Mouse (Mus musculus) midbrain, embryonic 15.5 days (tissue): ENCODE results near the gene Gldc. TPM values are rescaled to one million over a fixed set of nuclear protein-coding genes. Genes with fewer than 3 reads are reported as not detected.
A peak's percentile ranks its signal among the peaks of the same experiment; 100 is the strongest.
"Not testable (repeated sequence)": the region's sequence is repeated elsewhere in the genome, so short reads cannot be mapped to it uniquely, and the experiment has no call there.

Source experiments
- ATAC-seq: fragments of 200-750 bp; cut with Nextera tagmentation; replicated peaks from 2 replicates; pipeline ENCODE4 v1.8.0; 2017; ENCODE audit warnings: moderate TSS enrichment
- H3K27ac ChIP-seq: fragments of 300-500 bp; sonication (generic); 2 replicates; pipeline ENCODE4 v1.5.1; 2015; ENCODE audit warnings: mild to moderate bottlenecking, inconsistent platforms
- H3K27me3 ChIP-seq: fragments of 300-500 bp; sonication (generic); replicated peaks from 2 replicates; pipeline ENCODE4 v1.6.1; 2015; ENCODE audit warnings: inconsistent platforms
- H3K36me3 ChIP-seq: fragments of 300-500 bp; sonication (generic); replicated peaks from 2 replicates; pipeline ENCODE4 v1.6.1; 2015; ENCODE audit warnings: inconsistent platforms
- H3K4me1 ChIP-seq: fragments of 300-500 bp; sonication (generic); 2 replicates; pipeline ENCODE4 v1.6.1; 2015; ENCODE audit warnings: inconsistent platforms
- H3K4me2 ChIP-seq: fragments of 300-500 bp; sonication (generic); 2 replicates; pipeline ENCODE4 v1.6.1; 2015; ENCODE audit warnings: inconsistent platforms, mild to moderate bottlenecking, moderate library complexity
- H3K4me3 ChIP-seq: fragments of 300-500 bp; sonication (generic); 2 replicates; pipeline ENCODE4 v1.5.1; 2015; ENCODE audit warnings: mild to moderate bottlenecking, inconsistent platforms
- H3K9ac ChIP-seq: fragments of 300-500 bp; sonication (generic); 2 replicates; pipeline ENCODE4 v1.6.1; 2015; ENCODE audit warnings: mild to moderate bottlenecking, inconsistent platforms
- H3K9me3 ChIP-seq: fragments of 300-500 bp; sonication (generic); 2 replicates; pipeline ENCODE4 v1.6.1; 2016; ENCODE audit warnings: inconsistent platforms
- WGBS: fragments of 180-500 bp; shearing (Covaris S2); methylation state at CpG from one replicate; pipeline ENCODE4 v1.1.7; 2015; ENCODE audit warnings: mixed read lengths; 5-methylcytosine and 5-hydroxymethylcytosine counted together
- polyA plus RNA-seq: library from polyadenylated mRNA; unstranded; fragments of >200 nt; fragmentation: Nextera tagmentation; extraction: Ambion mirVana; gene quantifications from 2 replicates; pipeline ENCODE4 v1.2.1, GENCODE M21; 2015

Gene Gldc
- 6.6 and 7.7 TPM in 2 replicates for polyA plus RNA-seq

DNA sequence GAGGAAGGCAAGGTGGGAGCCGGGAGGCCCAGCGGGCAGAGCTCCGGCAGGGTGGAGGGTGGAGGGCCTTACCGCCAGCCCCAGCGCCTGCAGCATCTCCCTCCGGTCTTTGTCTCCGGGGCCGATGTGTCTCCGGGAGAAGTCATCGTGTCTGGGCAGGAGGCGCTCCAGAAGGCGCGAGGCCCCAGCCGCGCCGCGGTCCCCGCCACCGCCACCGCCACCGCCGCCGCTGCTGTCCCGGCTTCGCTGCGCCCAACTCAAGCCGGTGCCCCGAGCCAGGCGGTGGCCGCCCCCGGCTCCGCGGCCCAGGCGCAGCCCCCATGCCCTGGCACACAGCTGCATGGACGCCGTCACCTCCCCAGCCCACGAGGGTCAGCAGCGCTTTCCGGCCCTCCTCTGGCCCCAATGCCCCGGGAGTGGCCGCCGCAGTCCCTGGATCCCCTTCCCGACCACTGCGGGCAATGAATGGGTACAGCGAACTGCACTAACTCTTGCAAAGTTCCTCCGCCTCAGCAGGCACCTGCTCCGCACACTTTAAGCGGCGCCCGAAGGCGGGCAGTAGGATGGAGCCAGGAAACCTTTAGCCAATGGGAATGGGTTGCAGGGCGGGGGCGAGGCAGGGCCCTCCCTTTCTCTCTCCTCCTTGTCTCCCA is at the start of gene Gldc:
Gene Gldc, minus strand, starts transcription at position 511 of the 653 bp plus-strand sequence.
- Histone ChIP-seq H3K36me3 (no peaks in the 10 kb centered on the region), H3K27me3 (peaks cover 7% of the 10 kb centered on the region; the same call in 1 of the 2 replicates), H3K4me3 (peak within 1 kb of the TSS; percentile 56), H3K27ac (peak within 1 kb of the TSS; percentile 55; the same call in 1 of the 2 replicates), H3K4me1 (peaks cover 15% of the 10 kb centered on the region), H3K4me2 (peak within 1 kb of the TSS; percentile 99), H3K9me3 (no peaks in the 10 kb centered on the region), H3K9ac (peak within 1 kb of the TSS; percentile 54)
- WGBS = under 1% methylated on average over 36 of the region's 53 CpGs
- ATAC-seq = peak; percentile 95

- H3K27me3 ChIP-seq, H3K9ac ChIP-seq, H3K4me3 ChIP-seq, H3K36me3 ChIP-seq, ATAC-seq, H3K4me2 ChIP-seq, H3K27ac ChIP-seq, H3K4me1 ChIP-seq, H3K9me3 ChIP-seq: not testable (repeated sequence)
- 89% methylated on average over 8 of the region's 8 CpGs for WGBS
Observed at GRCm38 (mm10) chr19:30222593-30222992, 47.4 kb upstream of the Gldc start.

- H3K4me1 ChIP-seq = no peaks in the 10 kb centered on the region
- H3K4me2 ChIP-seq = no peak overlapping the region
- no peak overlapping the region for H3K9ac ChIP-seq
- H3K27me3 ChIP-seq = no peaks in the 10 kb centered on the region
- H3K9me3 ChIP-seq = no peaks in the 10 kb centered on the region
- peak; percentile 84 for ATAC-seq
- no peak overlapping the region for H3K4me3 ChIP-seq
- no peaks in the 10 kb centered on the region for H3K36me3 ChIP-seq
- no peak overlapping the region for H3K27ac ChIP-seq
- 26% methylated on average over 7 of the region's 7 CpGs for WGBS
Observed at GRCm38 (mm10) chr19:30217335-30217734, 42.1 kb upstream of the Gldc start.

DNA sequence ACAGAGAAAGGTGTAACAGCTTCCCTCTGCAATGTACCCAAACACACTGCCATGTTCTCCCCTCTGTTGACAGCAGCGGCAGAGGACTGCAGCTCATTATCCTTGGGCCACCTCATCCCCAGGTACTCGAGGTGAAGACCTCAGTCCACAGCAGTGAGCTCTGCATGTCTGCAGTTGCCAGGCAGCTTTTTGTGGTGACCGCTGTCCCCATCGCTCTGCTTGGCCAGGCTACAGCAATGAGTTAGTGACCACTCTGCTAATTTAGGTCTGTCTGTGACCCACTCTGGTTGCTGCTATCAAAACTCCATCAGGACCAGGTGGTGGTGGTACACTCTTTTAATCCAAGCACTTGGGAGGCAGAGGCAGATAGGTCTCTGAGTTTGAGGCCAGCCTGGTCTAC is 41.0 kb upstream of the Gldc start:
- no peak for ATAC-seq
- H3K4me1 ChIP-seq = no peaks in the 10 kb centered on the region
- no peak overlapping the region for H3K27ac ChIP-seq
- 81% methylated on average over 4 of the region's 4 CpGs for WGBS
- no peak overlapping the region for H3K4me3 ChIP-seq
- no peak overlapping the region for H3K9ac ChIP-seq
- no peak overlapping the region for H3K4me2 ChIP-seq
- H3K27me3 ChIP-seq = no peaks in the 10 kb centered on the region
- H3K9me3 ChIP-seq = no peaks in the 10 kb centered on the region
- no peaks in the 10 kb centered on the region for H3K36me3 ChIP-seq

GRCm38 (mm10) chr19:30215736-30216135 is 40.5 kb upstream of the Gldc start:
- H3K4me1 ChIP-seq, H3K27me3 ChIP-seq, ATAC-seq, H3K9me3 ChIP-seq, H3K4me2 ChIP-seq, H3K9ac ChIP-seq, H3K36me3 ChIP-seq, H3K27ac ChIP-seq, H3K4me3 ChIP-seq: not testable (repeated sequence)
- WGBS = 77% methylated on average over 2 of the region's 2 CpGs

GRCm38 (mm10) chr19:30214026-30214425 is 38.8 kb upstream of the Gldc start:
- Histone ChIP-seq H3K9ac (no peak overlapping the region), H3K9me3 (no peaks in the 10 kb centered on the region), H3K27ac (no peak overlapping the region), H3K36me3 (no peaks in the 10 kb centered on the region), H3K4me1 (no peaks in the 10 kb centered on the region), H3K27me3 (no peaks in the 10 kb centered on the region), H3K4me2 (no peak overlapping the region), H3K4me3 (no peak overlapping the region)
- ATAC-seq = no peak
- WGBS = 11% methylated on average over 2 of the region's 2 CpGs

DNA sequence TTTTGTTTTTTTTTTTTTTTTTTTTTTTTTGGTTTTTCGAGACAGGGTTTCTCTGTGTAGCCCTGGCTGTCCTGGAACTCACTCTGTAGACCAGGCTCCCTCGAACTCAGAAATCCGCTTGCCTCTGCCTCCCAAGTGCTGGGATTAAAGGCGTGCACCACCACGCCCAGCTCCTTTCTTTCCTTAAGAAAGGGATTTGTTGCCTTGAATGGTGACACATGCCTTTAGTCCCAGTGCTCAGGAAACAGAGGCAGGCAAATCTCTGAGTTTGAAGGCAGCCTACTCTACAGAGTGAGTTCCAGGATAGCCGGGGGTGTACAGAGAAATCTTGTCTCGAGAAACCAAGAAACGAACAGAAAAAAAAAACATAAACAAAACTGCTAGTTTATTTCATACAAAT is 33.8 kb upstream of the Gldc start:
- ATAC-seq, H3K36me3 ChIP-seq, H3K4me1 ChIP-seq, H3K9me3 ChIP-seq, H3K27me3 ChIP-seq, H3K4me3 ChIP-seq, H3K9ac ChIP-seq, H3K27ac ChIP-seq, H3K4me2 ChIP-seq: not testable (repeated sequence)
- WGBS = 90% methylated on average over 8 of the region's 8 CpGs

DNA sequence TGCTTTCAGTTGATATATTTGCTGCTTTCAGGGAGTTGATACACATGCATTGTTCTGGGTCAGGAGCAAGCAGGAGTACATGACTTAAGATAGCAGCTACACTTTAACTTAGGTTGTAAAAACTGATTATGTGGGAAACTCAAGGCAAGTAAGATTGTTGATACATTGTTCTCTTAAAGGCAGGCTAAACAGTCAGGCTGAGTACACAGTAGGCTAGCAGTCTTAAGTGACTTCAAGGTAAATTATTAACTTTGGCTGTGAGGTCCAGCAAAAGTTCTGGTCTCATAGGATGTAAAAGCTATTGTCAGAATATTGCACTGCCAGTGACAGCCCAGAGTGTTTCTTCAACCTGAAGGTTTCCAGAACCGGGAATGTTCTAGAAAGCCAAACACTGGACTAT is 31.8 kb upstream of the Gldc start:
- Histone ChIP-seq H3K9me3 (no peaks in the 10 kb centered on the region), H3K36me3 (no peaks in the 10 kb centered on the region), H3K9ac (no peak overlapping the region), H3K27me3 (no peaks in the 10 kb centered on the region; the same call in 1 of the 2 replicates), H3K4me3 (no peak overlapping the region), H3K4me2 (no peak overlapping the region), H3K27ac (no peak overlapping the region), H3K4me1 (no peaks in the 10 kb centered on the region)
- 96% methylated on average over 1 of the region's 1 CpGs for WGBS
- ATAC-seq = no peak

DNA sequence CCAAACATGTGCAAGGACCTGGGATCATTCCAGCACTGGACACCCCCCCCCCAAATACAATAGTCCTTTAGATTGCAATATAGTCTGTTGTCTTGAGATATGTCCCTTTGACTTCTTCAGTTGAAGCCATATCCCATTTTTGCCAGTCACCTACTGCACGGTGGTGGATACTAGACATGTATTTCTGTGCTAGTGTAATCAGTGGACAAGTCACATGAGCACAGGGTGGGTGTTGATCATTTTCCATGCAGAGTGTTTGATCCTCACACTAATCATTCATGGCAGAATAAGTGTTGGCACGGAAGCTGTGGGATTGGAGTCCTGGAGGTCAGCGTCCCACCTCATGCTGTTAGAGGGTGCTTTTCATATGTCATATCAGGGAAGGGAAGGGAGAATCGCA is 30.6 kb upstream of the Gldc start:
- H3K4me1 ChIP-seq = no peaks in the 10 kb centered on the region
- WGBS = 82% methylated on average over 4 of the region's 4 CpGs
- H3K9me3 ChIP-seq = no peaks in the 10 kb centered on the region
- H3K4me2 ChIP-seq = no peak overlapping the region
- peak; percentile 69 for ATAC-seq
- H3K36me3 ChIP-seq = no peaks in the 10 kb centered on the region
- H3K4me3 ChIP-seq = no peak overlapping the region
- H3K27me3 ChIP-seq = no peaks in the 10 kb centered on the region; the same call in 1 of the 2 replicates
- H3K27ac ChIP-seq = no peak overlapping the region
- H3K9ac ChIP-seq = no peak overlapping the region

GRCm38 (mm10) chr19:30205159-30205816 is 30.1 kb upstream of the Gldc start:
- Histone ChIP-seq H3K36me3 (no peaks in the 10 kb centered on the region), H3K4me3 (no peak overlapping the region), H3K4me1 (no peaks in the 10 kb centered on the region), H3K9me3 (no peaks in the 10 kb centered on the region), H3K4me2 (no peak overlapping the region), H3K27ac (no peak overlapping the region), H3K9ac (no peak overlapping the region), H3K27me3 (no peaks in the 10 kb centered on the region; the same call in 1 of the 2 replicates)
- peak; percentile 75 for ATAC-seq
- 19% methylated on average over 12 of the region's 12 CpGs for WGBS

- no peak for ATAC-seq
- 92% methylated on average over 7 of the region's 7 CpGs for WGBS
- H3K9me3 ChIP-seq = no peaks in the 10 kb centered on the region
- no peaks in the 10 kb centered on the region for H3K4me1 ChIP-seq
- no peak overlapping the region for H3K4me3 ChIP-seq
- H3K36me3 ChIP-seq = no peaks in the 10 kb centered on the region
- H3K9ac ChIP-seq = no peak overlapping the region
- no peak overlapping the region for H3K4me2 ChIP-seq
- no peak overlapping the region for H3K27ac ChIP-seq
- no peaks in the 10 kb centered on the region for H3K27me3 ChIP-seq
Observed at GRCm38 (mm10) chr19:30202177-30202576, 26.9 kb upstream of the Gldc start.

DNA sequence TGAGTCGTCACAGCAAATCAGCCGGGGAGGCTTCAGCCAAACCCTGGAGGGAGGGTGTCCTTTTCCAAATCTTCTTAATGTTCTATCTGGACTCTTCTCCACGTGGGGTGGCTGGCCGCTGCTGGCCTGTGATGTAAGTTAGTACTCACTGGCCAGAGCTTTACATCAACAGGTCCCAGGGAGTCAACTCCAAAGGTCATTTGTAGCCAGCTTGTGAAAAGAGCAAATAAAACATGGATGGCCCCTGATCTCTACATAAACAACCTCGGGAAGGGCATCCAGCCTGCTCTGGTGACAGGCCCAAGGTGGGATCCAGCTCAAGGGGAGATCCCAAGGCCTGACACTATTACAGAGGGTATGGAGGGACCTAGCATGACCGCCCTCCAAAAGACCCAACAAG is 19.8 kb upstream of the Gldc start:
- H3K9me3 ChIP-seq = no peaks in the 10 kb centered on the region
- no peaks in the 10 kb centered on the region for H3K36me3 ChIP-seq
- ATAC-seq = no peak
- no peak overlapping the region for H3K9ac ChIP-seq
- H3K4me3 ChIP-seq = no peak overlapping the region
- H3K4me1 ChIP-seq = no peaks in the 10 kb centered on the region
- 85% methylated on average over 6 of the region's 6 CpGs for whole genome bisulfite sequencing
- H3K27me3 ChIP-seq = no peaks in the 10 kb centered on the region
- H3K27ac ChIP-seq = no peak overlapping the region
- H3K4me2 ChIP-seq = no peak overlapping the region

DNA sequence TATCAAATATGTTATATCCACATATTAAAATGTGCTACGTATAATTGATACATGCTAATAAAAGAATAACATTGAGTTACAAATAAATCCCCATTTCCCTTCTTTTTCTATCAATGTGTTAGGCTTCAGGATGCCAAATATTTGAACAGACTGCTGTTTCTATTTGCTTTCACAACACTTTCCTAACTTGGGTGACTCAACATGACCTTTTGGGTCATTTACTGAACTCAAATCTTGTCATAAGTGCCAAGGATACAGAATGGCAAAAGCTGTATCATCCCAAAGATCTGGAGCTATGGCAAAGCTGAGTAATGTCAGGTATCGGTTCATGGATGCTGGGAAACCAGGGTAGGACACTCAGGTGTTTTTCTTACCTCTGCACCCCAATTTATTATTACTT is 12.0 kb upstream of the Gldc start:
- no peak overlapping the region for H3K9ac ChIP-seq
- 93% methylated on average over 2 of the region's 2 CpGs for WGBS
- no peak for ATAC-seq

More for the DNA sequence above, 12.0 kb upstream of the Gldc start:
- no peaks in the 10 kb centered on the region for H3K4me1 ChIP-seq
- H3K27me3 ChIP-seq = no peaks in the 10 kb centered on the region
- H3K9me3 ChIP-seq = no peaks in the 10 kb centered on the region
- H3K4me2 ChIP-seq = no peak overlapping the region
- no peak overlapping the region for H3K27ac ChIP-seq
- no peaks in the 10 kb centered on the region for H3K36me3 ChIP-seq
- no peak overlapping the region for H3K4me3 ChIP-seq
